Mouse (Mus musculus) G1E (cell line): ENCODE data around the gene Mtnr1a.

Experiments used
- CTCF ChIP-seq: IDR thresholded peaks from 2 replicates; pipeline ENCODE4 v1.5.1; 2012; ENCODE audit warnings: low read depth, low read length, inconsistent platforms, mixed read lengths
- GATA1 ChIP-seq: IDR thresholded peaks from 2 replicates; pipeline ENCODE4 v1.6.1; 2012; ENCODE audit warnings: borderline replicate concordance, low read length, inconsistent platforms, mixed read lengths
- POLR2AphosphoS5 ChIP-seq: IDR thresholded peaks from 2 replicates; pipeline ENCODE4 v1.6.1; 2012; ENCODE audit warnings: low read depth, low read length, inconsistent platforms; ENCODE audit not compliant: insufficient replicate concordance
- TAL1 ChIP-seq: conservative IDR thresholded peaks from 2 replicates; pipeline ENCODE4 v1.6.1; 2012; ENCODE audit warnings: low read depth, low read length, inconsistent platforms, mixed read lengths

GRCm38 (mm10) chr8:45064197-45064869, 4.6 kb upstream of the Mtnr1a start:
- no peak for TF ChIP-seq TAL1
- TF ChIP-seq GATA1 = no peak
- TF ChIP-seq POLR2AphosphoS5 = no peak
- no peak for TF ChIP-seq CTCF
